Mouse (Mus musculus) embryonic facial prominence, embryonic 13.5 days (tissue): ENCODE measurements around the gene Egflam. TPM values are rescaled to one million over a fixed set of nuclear protein-coding genes. Genes with fewer than 3 reads are reported as not detected.

ENCODE experiments used
- ATAC-seq: fragments of 200-750 bp; cut with Nextera tagmentation; 2 replicates; pipeline ENCODE4 v1.8.0; 2017; ENCODE audit warnings: low read depth; ENCODE audit not compliant: insufficient number of reproducible peaks, insufficient read depth, low FRiP score, low TSS enrichment
- H3K27ac ChIP-seq: fragments of 300-500 bp; sonication (generic); 2 replicates; pipeline ENCODE4 v1.5.1; 2015; ENCODE audit warnings: moderate library complexity, mild to moderate bottlenecking, inconsistent platforms
- H3K27me3 ChIP-seq: fragments of 300-500 bp; sonication (generic); 2 replicates; pipeline ENCODE4 v1.6.1; 2015; ENCODE audit warnings: mild to moderate bottlenecking, inconsistent platforms
- H3K36me3 ChIP-seq: fragments of 300-500 bp; sonication (generic); 2 replicates; pipeline ENCODE4 v1.6.1; 2015; ENCODE audit warnings: mild to moderate bottlenecking, inconsistent platforms
- H3K4me1 ChIP-seq: fragments of 300-500 bp; sonication (generic); 2 replicates; pipeline ENCODE4 v1.6.1; 2015; ENCODE audit warnings: inconsistent platforms
- H3K4me2 ChIP-seq: fragments of 300-500 bp; sonication (generic); 2 replicates; pipeline ENCODE4 v1.6.1; 2015; ENCODE audit warnings: moderate library complexity, mild to moderate bottlenecking, inconsistent platforms
- H3K4me3 ChIP-seq: fragments of 300-500 bp; sonication (generic); 2 replicates; pipeline ENCODE4 v1.5.1; 2015; ENCODE audit warnings: mild to moderate bottlenecking, inconsistent platforms
- H3K9ac ChIP-seq: fragments of 300-500 bp; sonication (generic); 2 replicates; pipeline ENCODE4 v1.6.1; 2015; ENCODE audit warnings: mild to moderate bottlenecking, inconsistent platforms
- H3K9me3 ChIP-seq: fragments of 300-500 bp; sonication (generic); 2 replicates; pipeline ENCODE4 v1.6.1; 2016; ENCODE audit warnings: inconsistent platforms
- WGBS: fragments of 180-500 bp; shearing (Covaris S2); methylation state at CpG from one replicate; pipeline ENCODE4 v1.1.7; 2015; ENCODE audit warnings: mixed read lengths; 5-methylcytosine and 5-hydroxymethylcytosine counted together
- polyA plus RNA-seq: library from polyadenylated mRNA; unstranded; fragments of >200 nt; fragmentation: Nextera tagmentation; extraction: Ambion mirVana; gene quantifications from 2 replicates; pipeline ENCODE4 v1.2.1, GENCODE M21; 2015

Gene Egflam
- 13.4 and 14.7 TPM in 2 replicates for polyA plus RNA-seq

DNA sequence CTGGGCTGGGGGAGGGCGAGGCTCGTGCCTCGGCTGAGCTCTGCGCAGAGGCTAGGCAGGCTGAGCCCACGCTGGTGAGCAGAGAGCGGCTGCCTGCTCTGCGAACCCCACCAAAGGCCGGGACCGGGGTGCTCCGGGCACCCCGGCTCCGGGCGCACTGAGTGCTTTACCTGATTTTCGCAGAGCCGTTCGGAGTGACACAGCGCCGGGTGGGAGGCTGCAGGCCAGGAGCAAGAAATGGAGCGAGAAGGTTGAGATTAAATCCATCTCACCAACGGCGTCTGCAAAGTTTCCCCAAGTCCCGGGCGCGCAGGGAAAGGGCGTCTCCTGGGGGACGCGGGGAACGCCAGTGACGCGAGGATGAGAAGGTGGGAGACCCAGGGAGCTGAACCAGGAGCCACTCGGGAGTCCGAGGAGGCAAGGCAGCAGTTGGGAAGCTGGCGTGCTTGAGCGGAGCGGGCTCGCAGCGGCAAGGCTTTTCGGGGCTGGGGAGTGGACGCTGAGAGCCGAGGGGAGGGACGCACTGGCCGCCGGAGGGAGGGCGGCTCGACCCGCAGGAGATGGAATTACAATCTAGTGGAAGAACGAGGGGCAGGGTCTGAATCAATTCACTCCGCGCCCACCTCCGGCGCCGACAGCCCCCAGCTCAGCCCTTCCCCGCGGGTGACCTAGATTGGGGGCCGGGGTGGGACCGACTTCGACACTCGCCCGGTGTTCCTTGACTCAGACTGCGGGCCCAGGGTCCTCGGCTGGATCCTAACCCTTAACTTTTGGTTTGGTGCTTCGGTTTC, at the start of gene Egflam:
Gene Egflam (minus strand): TSS at position 578 of the 791 bp plus-strand sequence.
- peak within 1 kb of the TSS; percentile 84 for H3K27ac ChIP-seq
- ATAC-seq = peak; percentile 67
- H3K4me3 ChIP-seq = peak within 1 kb of the TSS; percentile 69
- H3K4me2 ChIP-seq = peak within 1 kb of the TSS; percentile 90
- H3K4me1 ChIP-seq = peaks cover 10% of the 10 kb centered on the region; the same call in 1 of the 2 replicates
- no peaks in the 10 kb centered on the region for H3K36me3 ChIP-seq
- H3K27me3 ChIP-seq = peaks cover 12% of the 10 kb centered on the region
- peak within 1 kb of the TSS; percentile 80 for H3K9ac ChIP-seq
- under 1% methylated on average over 54 of the region's 62 CpGs for WGBS
- H3K9me3 ChIP-seq = no peaks in the 10 kb centered on the region

DNA sequence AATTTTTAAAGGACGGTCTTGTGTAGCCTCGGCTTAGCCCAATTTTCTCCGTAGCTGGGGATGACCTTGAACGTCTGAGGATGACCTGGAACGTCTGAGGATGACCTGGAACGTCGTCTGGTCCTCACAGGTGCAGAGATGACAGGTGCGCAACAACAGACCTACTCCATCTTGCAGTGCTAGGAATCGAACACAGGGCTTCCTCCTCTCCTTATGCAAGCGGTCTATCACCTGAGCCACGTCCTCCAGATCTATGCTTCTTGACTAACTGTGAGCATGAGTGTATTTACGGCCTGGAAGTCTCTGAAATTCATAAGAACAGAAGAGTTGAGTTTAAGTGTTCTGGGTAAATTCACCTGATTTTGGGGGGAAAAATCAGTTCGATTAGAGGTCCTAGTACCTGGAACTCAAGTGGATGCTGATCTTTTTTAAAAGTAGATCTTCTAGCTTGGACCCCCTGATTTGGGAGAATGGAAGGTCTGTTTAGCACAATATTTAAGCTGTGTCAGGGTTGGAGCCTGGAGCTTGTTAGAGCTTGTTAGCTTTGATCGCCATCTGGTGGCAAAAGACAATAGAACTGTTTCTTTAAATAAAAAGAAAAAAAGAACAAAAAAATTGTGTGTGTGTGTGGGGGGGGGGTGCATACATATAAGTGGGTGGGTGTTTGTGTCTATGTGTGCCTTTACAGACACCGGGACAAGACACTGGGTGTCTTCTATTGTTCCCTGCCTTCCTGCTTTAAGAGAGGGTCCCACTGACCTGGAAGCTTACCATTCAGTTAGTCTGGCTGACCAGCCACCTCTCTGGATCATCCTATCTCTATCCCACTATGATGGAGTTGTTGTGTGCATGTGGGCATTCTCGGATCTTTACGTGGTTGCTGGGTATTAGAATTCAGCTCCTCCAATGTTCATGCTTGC, 45.5 kb upstream of the Egflam start:
- H3K9ac ChIP-seq = no peak overlapping the region
- H3K27me3 ChIP-seq = no peaks in the 10 kb centered on the region
- 0 out of 2 replicates have a peak, but pooled peaks cover 6% of the 10 kb centered on the region for H3K4me1 ChIP-seq
- H3K9me3 ChIP-seq = no peaks in the 10 kb centered on the region
- ATAC-seq = no peak
- 61% methylated on average over 17 of the region's 17 CpGs for WGBS
- no peak overlapping the region for H3K4me3 ChIP-seq
- H3K36me3 ChIP-seq = no peaks in the 10 kb centered on the region
- H3K27ac ChIP-seq = no peak overlapping the region
- no peak overlapping the region for H3K4me2 ChIP-seq

DNA sequence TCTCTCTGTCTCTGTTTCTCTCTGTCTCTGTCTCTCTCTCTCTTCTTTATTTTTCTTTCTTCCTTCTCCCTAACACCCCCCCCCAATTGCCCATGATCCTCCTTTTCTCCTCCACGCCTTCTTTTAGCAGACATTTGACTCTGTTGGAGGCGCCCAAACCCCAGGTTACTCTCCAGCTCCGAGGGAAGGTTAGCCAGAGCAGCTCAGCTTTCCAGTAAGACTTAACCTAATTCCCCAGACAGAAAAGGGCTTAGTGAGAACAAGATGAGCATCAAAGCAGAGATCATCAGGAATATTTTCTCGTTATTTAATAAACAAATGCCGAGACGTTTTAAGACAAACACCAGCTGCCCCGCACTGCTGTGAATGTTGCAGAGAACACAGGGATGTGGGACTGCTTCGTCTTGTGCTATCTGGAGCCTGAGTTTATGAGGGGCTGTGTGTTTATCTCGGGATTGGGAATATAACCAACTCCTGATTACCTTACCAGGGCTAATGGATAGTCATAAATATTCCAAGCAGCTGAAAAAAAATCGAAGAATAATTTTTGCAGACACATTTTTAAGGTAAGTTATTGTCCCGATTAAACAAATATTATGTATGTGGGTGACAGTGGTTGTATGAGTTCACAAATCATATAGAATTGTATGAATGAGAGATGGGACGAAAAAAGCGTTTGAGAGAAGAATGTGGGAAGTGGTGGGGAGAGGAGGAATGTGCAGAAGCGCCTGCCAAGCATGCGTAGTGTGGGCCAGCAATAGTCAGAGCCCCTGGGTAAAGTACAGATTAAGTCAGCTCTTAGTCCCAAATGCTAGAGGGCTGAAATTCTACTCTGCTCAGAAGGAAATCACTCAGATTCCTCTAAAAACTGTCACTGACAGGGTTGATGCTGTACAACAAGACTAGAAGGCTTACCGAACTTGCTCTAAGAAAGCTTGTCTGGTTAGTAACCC, 44.2 kb upstream of the Egflam start:
- H3K27me3 ChIP-seq = no peaks in the 10 kb centered on the region
- WGBS = 40% methylated on average over 16 of the region's 16 CpGs

DNA sequence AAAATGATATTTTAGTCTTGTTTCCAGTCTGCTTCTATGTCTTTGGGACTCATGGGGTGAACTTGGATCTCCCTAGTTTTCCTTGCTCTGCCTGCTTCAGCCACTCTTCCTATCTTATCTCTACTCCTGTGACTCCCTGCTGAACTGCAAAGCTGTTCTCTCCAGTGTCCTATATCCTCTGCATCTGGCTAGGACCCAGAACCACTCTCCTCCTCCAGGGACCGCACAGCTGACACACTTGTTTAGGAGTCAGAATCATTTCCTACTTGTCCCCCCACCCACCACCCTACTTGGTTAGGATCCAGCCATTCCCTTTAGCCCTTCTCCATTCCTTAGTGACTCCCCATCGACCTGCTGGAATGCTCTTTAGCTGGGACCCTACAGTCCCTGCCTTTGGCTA, 26.1 kb upstream of the Egflam start:
- ATAC-seq = no peak
- H3K9me3 ChIP-seq = no peaks in the 10 kb centered on the region
- WGBS = 87% methylated on average over 2 of the region's 2 CpGs
- no peak overlapping the region for H3K9ac ChIP-seq
- no peaks in the 10 kb centered on the region for H3K36me3 ChIP-seq
- H3K4me1 ChIP-seq = no peaks in the 10 kb centered on the region
- H3K27me3 ChIP-seq = no peaks in the 10 kb centered on the region
- H3K27ac ChIP-seq = no peak overlapping the region
- H3K4me3 ChIP-seq = no peak overlapping the region
- no peak overlapping the region for H3K4me2 ChIP-seq

More for the DNA sequence above, 44.2 kb upstream of the Egflam start:
- H3K9me3 ChIP-seq = no peaks in the 10 kb centered on the region
- H3K36me3 ChIP-seq = no peaks in the 10 kb centered on the region
- H3K4me3 ChIP-seq = no peak overlapping the region
- no peak overlapping the region for H3K9ac ChIP-seq
- H3K27ac ChIP-seq = no peak overlapping the region
- ATAC-seq = no peak
- 0 out of 2 replicates have a peak, but pooled peaks cover 6% of the 10 kb centered on the region for H3K4me1 ChIP-seq
- no peak overlapping the region for H3K4me2 ChIP-seq

DNA sequence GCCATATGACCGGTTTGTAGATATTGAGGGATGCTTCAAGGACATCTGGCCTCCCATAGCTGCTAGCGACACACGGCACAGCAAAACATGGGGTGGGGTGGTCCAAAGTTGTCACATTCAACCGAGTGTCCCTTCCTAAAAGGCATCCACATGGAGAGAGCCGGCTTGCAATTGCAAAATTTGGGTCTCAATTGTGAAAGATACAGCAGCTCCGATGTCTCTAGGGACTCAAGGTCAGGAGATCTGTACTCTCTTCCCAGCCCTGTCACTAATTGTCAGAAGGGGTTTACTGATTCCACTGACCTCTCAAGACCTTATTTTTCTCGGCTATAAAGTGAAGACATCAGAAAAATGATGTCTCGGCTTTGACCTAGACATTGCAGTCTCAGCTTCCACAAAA, 6.3 kb upstream of the Egflam start:
- no peak for ATAC-seq
- Histone ChIP-seq H3K36me3 (no peaks in the 10 kb centered on the region), H3K9me3 (no peaks in the 10 kb centered on the region), H3K4me1 (no peaks in the 10 kb centered on the region), H3K27ac (no peak overlapping the region), H3K4me2 (no peak overlapping the region), H3K27me3 (peaks cover 6% of the 10 kb centered on the region; the same call in 1 of the 2 replicates), H3K9ac (no peak overlapping the region), H3K4me3 (no peak overlapping the region)
- WGBS = 84% methylated on average over 8 of the region's 8 CpGs

DNA sequence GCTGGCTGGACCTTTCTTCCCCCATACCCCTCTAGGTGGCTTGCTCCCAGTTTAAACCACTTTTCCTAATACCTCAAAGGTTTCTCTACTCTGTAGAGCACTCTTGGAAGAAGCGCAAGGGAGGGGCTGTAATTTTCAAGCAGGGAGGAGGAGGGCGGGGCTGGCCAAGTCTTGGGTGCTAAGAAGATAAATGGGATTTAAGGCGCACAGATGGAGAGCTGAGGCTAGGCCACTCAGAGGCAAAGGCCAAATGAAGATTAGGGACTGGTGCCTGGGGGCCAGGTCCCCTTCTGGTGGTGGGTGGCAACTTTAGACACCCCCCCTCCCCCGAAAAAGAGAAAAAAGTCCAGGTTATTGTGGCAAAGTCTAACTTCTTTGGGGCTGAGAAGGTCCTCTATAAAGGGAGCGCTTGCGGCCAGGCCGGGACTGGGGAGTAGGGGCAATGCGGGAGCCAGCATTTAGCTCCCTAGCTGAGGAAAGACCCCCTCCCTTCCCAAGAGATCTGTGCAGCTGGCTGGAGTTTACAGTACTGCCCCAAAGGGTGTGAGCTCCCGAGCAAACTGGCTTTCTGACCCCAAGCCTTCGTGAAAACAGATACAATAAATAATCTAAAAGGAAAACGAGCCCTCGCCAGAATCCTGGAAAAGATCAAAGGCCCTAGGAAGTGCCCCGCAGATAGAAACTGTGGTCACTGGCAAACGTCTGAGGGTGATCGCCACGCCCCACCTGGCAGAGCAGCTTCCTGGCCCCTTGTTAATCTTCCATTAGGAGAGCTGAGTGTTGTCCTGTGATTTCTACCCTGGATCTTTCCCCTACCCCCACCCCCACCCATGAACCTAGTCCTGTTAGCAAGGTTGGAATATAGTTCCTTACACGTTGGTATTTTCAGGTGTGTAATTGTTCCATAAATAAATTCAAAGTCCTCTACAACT, 680 bp upstream of the Egflam start:
- WGBS = 2% methylated on average over 17 of the region's 17 CpGs
- Histone ChIP-seq H3K27ac (peak overlapping the region; percentile 84), H3K9me3 (no peaks in the 10 kb centered on the region), H3K36me3 (no peaks in the 10 kb centered on the region), H3K27me3 (peaks cover 12% of the 10 kb centered on the region), H3K4me3 (peak overlapping the region; percentile 69), H3K4me2 (peak overlapping the region; percentile 90), H3K4me1 (peaks cover 10% of the 10 kb centered on the region; the same call in 1 of the 2 replicates), H3K9ac (peak overlapping the region; percentile 80)
- ATAC-seq = 0 out of 2 replicates have a peak, but pooled peaks have one; percentile 11

DNA sequence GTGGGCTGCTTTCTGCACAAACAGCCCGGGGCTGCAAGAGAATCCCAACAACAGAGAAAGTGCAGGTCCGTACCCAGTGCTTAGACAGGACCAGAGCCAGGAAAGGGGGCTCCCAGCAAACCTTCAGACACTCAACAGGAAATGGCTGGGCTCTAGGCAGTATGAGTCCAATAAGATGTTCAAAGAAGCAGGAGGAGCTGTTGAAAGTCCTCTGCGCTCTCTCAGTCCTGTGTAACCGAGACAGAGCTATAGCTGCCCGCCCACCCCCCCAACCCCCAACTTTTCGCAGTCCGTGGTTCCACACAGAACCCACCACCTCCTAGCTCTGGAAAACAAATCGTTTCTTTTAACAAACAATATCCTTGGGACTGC, 763 bp downstream of the Egflam start:
- H3K27ac ChIP-seq = peak overlapping the region; percentile 84
- H3K9ac ChIP-seq = peak overlapping the region; percentile 80
- H3K27me3 ChIP-seq = peaks cover 12% of the 10 kb centered on the region
- H3K36me3 ChIP-seq = no peaks in the 10 kb centered on the region
- 2% methylated on average over 8 of the region's 8 CpGs for WGBS
- peak overlapping the region; percentile 90 for H3K4me2 ChIP-seq
- no peaks in the 10 kb centered on the region for H3K9me3 ChIP-seq
- ATAC-seq = peak; percentile 68
- H3K4me1 ChIP-seq = peaks cover 10% of the 10 kb centered on the region; the same call in 1 of the 2 replicates
- peak overlapping the region; percentile 69 for H3K4me3 ChIP-seq

DNA sequence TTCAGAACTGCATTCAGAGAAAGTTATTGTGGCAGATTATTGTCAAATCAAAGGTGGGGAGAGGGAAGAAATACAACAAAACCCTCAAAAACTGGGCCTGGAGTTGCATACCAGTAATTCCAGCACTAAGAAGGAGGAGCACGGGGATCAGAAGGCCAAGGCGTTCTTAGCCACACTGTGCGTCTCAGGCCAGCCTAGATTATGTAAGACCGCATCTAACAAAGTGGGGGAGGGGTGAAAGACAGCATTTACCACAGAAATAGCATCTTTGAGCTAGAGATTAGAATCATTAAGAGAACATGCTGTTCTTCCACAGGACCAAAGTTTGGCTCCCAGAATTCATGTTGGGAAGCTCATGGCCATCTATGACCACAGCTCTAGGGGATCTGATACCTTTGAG, 14.8 kb downstream of the Egflam start:
- H3K36me3 ChIP-seq = no peaks in the 10 kb centered on the region
- no peak for ATAC-seq
- H3K27me3 ChIP-seq = no peaks in the 10 kb centered on the region
- H3K9me3 ChIP-seq = no peaks in the 10 kb centered on the region
- no peak overlapping the region for H3K4me3 ChIP-seq
- H3K9ac ChIP-seq = no peak overlapping the region
- 0 out of 2 replicates have a peak, but pooled peaks cover 3% of the 10 kb centered on the region for H3K4me1 ChIP-seq
- H3K4me2 ChIP-seq = no peak overlapping the region
- WGBS = 87% methylated on average over 4 of the region's 4 CpGs
- no peak overlapping the region for H3K27ac ChIP-seq

DNA sequence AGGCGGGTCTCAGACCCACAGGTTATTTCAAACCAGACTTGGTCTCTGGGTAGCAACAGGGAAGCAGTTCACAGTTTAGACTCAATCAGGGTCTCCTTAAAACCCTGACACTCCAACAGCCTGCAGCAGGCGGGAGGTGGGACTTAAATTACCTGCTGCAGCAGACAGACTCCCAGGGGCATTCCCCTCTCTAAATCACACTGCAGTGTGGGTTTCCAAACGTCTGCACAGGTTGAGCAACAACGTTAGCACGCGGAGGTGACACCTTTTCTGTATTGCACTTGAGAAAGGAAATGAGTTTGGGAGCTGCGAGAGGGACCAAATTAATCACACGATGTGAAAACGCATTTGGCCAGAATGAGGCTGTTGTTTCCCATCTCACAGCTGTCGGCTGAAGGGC, 15.7 kb downstream of the Egflam start:
- Histone ChIP-seq H3K4me2 (no peak overlapping the region), H3K4me1 (0 out of 2 replicates have a peak, but pooled peaks cover 3% of the 10 kb centered on the region), H3K27me3 (no peaks in the 10 kb centered on the region), H3K9me3 (no peaks in the 10 kb centered on the region), H3K27ac (no peak overlapping the region), H3K36me3 (no peaks in the 10 kb centered on the region), H3K9ac (no peak overlapping the region), H3K4me3 (no peak overlapping the region)
- no peak for ATAC-seq
- WGBS = 68% methylated on average over 10 of the region's 10 CpGs

DNA sequence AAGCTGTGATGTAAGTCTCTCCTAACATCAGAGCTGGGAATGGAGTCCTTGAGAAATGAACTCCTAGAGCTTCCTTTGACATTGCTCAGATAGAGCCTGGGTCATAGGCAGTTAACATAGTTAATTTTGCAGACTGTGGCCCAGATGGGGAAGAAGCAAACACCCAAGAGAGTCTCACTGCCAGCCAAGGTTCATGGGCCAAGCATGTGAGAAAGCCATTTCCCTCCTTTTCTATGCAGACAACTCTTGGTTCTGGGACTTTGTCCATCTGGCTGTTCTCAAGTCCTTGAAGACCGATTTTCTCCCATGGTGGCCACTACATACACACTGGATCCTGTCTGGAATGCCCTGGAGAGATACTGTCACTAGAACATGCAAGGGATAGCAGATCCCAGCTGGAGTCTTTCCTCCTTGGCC, 45.6 kb downstream of the Egflam start:
- no peaks in the 10 kb centered on the region for H3K4me1 ChIP-seq
- no peak overlapping the region for H3K4me2 ChIP-seq
- ATAC-seq = no peak
- 77% methylated on average over 1 of the region's 1 CpGs for WGBS
- no peaks in the 10 kb centered on the region for H3K36me3 ChIP-seq
- no peaks in the 10 kb centered on the region for H3K9me3 ChIP-seq
- no peak overlapping the region for H3K9ac ChIP-seq
- H3K27ac ChIP-seq = no peak overlapping the region
- no peaks in the 10 kb centered on the region for H3K27me3 ChIP-seq
- no peak overlapping the region for H3K4me3 ChIP-seq
